Mouse (Mus musculus): ENCODE measurements around the gene Zbtb20. TPM values are rescaled to one million over a fixed set of nuclear protein-coding genes. Genes with fewer than 3 reads are reported as not detected.

The Zbtb20 gene
- polyA plus RNA-seq, 1 experiment, result 5.9 TPM

DNA sequence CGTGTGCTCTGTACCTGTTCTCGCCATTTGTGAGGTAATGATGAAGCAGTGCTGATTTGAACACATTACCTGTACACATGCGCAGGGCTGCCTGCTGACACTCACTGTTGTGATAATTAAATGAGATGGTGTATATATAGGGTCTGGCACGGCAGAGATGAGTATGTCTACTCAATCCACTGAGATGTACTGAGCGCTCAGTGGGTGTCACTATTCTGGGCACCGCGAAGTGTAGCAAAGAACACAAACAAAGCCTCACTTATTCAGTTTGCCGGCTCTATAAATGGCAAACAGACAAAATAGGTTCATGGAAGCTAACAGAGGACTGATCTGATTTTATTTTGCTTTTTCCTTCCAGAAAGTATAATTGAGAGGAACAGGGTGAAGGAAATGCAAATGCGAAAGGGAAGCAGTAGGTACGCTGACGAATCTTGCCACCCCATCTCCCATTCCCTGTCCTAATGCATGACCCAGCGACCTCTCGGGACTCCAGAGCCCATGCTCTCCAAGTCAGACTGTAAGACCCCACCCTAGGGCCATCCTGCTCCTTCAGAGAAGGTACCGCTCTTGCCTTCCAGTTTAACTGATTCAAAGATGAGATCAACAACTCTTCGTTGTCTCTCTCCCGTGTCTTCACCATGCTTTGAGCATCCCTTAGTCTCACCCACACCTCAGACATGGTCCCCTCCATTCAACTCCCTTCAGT is 695.8 kb downstream of the Zbtb20 start:
- Histone ChIP-seq H3K27me3 (ENCODE audit: control insufficient read depth, insufficient read depth, low read length) (no peaks in the 10 kb centered on the region), H3K4me3 (ENCODE audit: control insufficient read depth, low read depth, low read length) (no peak overlapping the region), H3K36me3 (ENCODE audit: control insufficient read depth, insufficient read depth, low read length) (no peaks in the 10 kb centered on the region), H3K27ac (ENCODE audit: control insufficient read depth, insufficient read depth, low read depth, low read length) (no peak overlapping the region; the same call in 1 of the 2 replicates), H3K4me1 (ENCODE audit: control insufficient read depth, insufficient read depth, low read length) (no peaks in the 10 kb centered on the region; the same call in 1 of the 2 replicates)
- TF ChIP-seq CTCF (IDR thresholded peaks at IDR 0.05; ENCODE audit: control insufficient read depth, insufficient read depth, insufficient replicate concordance, low read depth, low read length) (no peak), POLR2A (IDR thresholded peaks at IDR 0.05; ENCODE audit: control insufficient read depth, low read depth, low read length) (no peak)

DNA sequence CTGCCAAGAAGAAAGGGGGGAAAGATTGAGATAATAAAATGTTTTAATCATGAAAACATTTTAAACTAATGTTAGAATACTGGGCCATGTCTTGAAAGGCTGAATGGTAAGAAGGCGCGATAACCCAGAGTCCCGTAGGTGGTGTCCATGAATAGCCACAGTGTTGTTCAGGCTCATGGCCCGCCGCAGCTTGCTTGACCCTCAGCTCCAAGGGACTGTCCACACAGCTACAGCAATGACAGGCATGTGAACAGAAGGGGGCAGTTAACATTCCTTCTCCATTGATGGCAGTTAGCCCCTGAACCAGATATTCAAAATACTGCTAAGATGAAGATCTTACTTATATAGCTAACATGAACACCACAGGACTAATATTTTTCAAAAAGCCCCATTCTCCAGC is 696.5 kb downstream of the Zbtb20 start:
- Histone ChIP-seq H3K36me3 (ENCODE audit: control insufficient read depth, insufficient read depth, low read length) (no peaks in the 10 kb centered on the region), H3K4me3 (ENCODE audit: control insufficient read depth, low read depth, low read length) (no peak overlapping the region), H3K4me1 (ENCODE audit: control insufficient read depth, insufficient read depth, low read length) (no peaks in the 10 kb centered on the region; the same call in 1 of the 2 replicates), H3K27me3 (ENCODE audit: control insufficient read depth, insufficient read depth, low read length) (no peaks in the 10 kb centered on the region), H3K27ac (ENCODE audit: control insufficient read depth, insufficient read depth, low read depth, low read length) (no peak overlapping the region)
- TF ChIP-seq POLR2A (IDR thresholded peaks at IDR 0.05; ENCODE audit: control insufficient read depth, low read depth, low read length) (no peak), CTCF (IDR thresholded peaks at IDR 0.05; ENCODE audit: control insufficient read depth, insufficient read depth, insufficient replicate concordance, low read depth, low read length) (no peak)

DNA sequence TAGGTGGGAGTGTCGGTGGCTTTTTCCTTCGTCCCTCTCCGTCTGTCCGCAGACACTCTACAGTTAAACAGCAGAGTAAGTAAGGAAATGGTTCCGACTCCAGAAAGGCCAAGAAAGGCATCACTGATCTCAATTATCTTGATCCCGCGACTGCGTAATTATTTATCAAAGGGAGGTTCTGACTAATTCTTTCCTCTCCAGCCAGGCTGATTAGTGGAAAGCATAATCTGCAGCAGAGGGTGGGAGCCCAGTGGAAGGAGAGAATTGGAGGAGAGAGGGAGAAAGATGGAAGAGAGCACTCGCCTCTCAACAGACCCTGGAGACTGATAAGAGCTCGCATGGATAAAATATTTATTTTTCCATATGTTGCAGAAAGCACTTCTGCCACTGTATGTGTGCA is 697.1 kb downstream of the Zbtb20 start:
- TF ChIP-seq POLR2A (IDR thresholded peaks at IDR 0.05; ENCODE audit: control insufficient read depth, low read depth, low read length) (no peak), CTCF (IDR thresholded peaks at IDR 0.05; ENCODE audit: control insufficient read depth, insufficient read depth, insufficient replicate concordance, low read depth, low read length) (no peak)
- Histone ChIP-seq H3K4me3 (ENCODE audit: control insufficient read depth, low read depth, low read length) (no peak overlapping the region), H3K27me3 (ENCODE audit: control insufficient read depth, insufficient read depth, low read length) (no peaks in the 10 kb centered on the region), H3K27ac (ENCODE audit: control insufficient read depth, insufficient read depth, low read depth, low read length) (peak overlapping the region; percentile 32), H3K4me1 (ENCODE audit: control insufficient read depth, insufficient read depth, low read length) (no peaks in the 10 kb centered on the region; the same call in 1 of the 2 replicates), H3K36me3 (ENCODE audit: control insufficient read depth, insufficient read depth, low read length) (no peaks in the 10 kb centered on the region)

DNA sequence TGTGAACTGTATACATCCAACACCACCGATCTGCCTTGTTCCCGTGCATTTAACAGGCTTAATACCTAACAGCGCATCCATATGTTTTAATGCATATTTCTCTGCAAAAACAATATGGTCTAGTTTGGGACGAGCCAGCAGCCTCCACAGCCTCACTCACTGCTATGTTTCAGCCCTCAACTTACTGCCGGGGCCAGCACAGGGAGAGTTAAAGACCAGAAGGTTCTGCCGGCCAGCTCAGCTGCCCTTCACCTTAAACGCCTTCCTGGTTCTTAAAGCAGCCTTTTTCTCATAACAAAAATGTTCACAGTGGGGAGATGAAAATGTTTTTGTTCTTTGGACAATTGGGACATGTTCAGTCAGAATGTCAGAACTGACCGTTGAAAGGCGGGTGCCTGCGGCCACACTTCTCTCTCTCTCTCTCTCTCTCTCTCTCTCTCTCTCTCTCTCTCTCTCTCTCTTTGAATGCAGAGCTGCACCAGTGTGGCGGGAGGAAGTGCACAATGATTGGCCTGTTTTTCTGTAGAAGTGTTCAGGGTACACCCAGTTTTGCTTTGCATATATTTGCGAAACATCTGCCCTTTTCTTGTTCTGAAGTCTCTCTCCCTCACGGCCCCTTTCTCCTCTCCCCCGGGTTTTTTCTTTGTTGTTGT is 697.6 kb downstream of the Zbtb20 start:
- no peaks in the 10 kb centered on the region for H3K27me3 ChIP-seq (ENCODE audit: control insufficient read depth, insufficient read depth, low read length)
- H3K27ac ChIP-seq (ENCODE audit: control insufficient read depth, insufficient read depth, low read depth, low read length), result peak overlapping the region; percentile 74
- no peak overlapping the region for H3K4me3 ChIP-seq (ENCODE audit: control insufficient read depth, low read depth, low read length)
- no peaks in the 10 kb centered on the region; the same call in 1 of the 2 replicates for H3K4me1 ChIP-seq (ENCODE audit: control insufficient read depth, insufficient read depth, low read length)
- no peaks in the 10 kb centered on the region for H3K36me3 ChIP-seq (ENCODE audit: control insufficient read depth, insufficient read depth, low read length)
- TF ChIP-seq POLR2A (IDR thresholded peaks at IDR 0.05; ENCODE audit: control insufficient read depth, low read depth, low read length) (no peak), CTCF (IDR thresholded peaks at IDR 0.05; ENCODE audit: control insufficient read depth, insufficient read depth, insufficient replicate concordance, low read depth, low read length) (no peak)

DNA sequence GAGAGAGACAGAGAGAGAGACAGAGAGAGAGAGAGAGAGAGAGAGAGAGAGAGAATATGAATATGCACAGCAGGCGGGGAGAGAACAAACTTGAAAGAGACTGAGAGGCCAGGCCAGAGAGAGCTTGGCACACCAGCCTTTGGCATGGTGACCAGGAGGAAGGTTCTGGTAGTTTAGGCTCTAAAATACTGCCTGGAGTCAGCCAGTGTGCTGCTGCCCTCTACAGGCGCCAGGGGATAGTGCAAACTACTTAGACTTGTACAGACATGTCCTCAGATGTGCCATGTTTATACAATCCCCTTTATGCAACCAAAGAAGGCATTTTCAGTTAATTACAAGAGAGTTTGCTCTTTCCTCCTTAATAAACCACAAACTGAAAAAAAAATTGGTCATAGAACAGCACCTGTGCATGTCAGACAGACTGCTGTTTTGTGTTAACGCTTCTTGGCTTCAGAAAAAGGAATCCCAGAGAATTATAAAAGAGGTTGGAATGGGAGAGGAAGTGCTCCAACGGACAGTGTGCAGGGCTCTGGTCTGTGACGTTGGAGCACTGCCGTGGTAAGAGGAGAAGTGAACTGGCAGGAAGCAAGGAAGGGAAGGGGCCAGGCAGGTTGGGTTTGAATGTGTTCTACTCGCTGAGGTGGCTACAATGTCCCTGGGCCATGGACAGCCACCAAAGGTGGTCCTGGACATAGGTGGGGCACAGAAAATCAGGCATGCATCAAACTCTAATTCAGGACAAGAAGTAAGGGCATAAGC is 698.5 kb downstream of the Zbtb20 start:
- TF ChIP-seq POLR2A (IDR thresholded peaks at IDR 0.05; ENCODE audit: control insufficient read depth, low read depth, low read length) (no peak), CTCF (IDR thresholded peaks at IDR 0.05; ENCODE audit: control insufficient read depth, insufficient read depth, insufficient replicate concordance, low read depth, low read length) (peak; percentile 67; the same call in 1 of the 2 replicates)
- H3K4me3 ChIP-seq (ENCODE audit: control insufficient read depth, low read depth, low read length), result no peak overlapping the region
- peak overlapping the region; percentile 74 for H3K27ac ChIP-seq (ENCODE audit: control insufficient read depth, insufficient read depth, low read depth, low read length)
- no peaks in the 10 kb centered on the region; the same call in 1 of the 2 replicates for H3K4me1 ChIP-seq (ENCODE audit: control insufficient read depth, insufficient read depth, low read length)
- H3K27me3 ChIP-seq (ENCODE audit: control insufficient read depth, insufficient read depth, low read length), result no peaks in the 10 kb centered on the region
- H3K36me3 ChIP-seq (ENCODE audit: control insufficient read depth, insufficient read depth, low read length), result no peaks in the 10 kb centered on the region

DNA sequence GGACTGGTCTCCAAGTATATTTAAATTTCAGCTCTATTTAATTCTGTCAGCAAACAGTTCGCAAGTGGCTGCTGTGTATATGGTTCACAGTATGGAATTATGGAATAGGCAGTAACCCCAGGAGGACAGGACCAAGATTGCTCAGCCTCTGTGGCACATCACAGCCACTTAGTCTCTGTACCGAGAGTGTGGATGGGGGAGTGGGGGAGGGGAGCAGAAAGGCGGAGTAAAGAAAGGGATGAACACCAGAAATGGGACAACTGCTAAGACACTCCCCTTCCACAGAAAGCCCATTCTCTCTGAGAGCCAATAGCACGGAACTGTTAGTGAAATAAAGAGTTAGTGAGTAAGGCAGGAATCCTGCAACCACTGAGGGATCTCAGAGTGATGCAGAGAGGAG is 699.4 kb downstream of the Zbtb20 start:
- H3K4me3 ChIP-seq (ENCODE audit: control insufficient read depth, low read depth, low read length), result no peak overlapping the region
- H3K27ac ChIP-seq (ENCODE audit: control insufficient read depth, insufficient read depth, low read depth, low read length), result peak overlapping the region; percentile 32; the same call in 1 of the 2 replicates
- H3K27me3 ChIP-seq (ENCODE audit: control insufficient read depth, insufficient read depth, low read length), result no peaks in the 10 kb centered on the region
- H3K4me1 ChIP-seq (ENCODE audit: control insufficient read depth, insufficient read depth, low read length), result no peaks in the 10 kb centered on the region; the same call in 1 of the 2 replicates
- H3K36me3 ChIP-seq (ENCODE audit: control insufficient read depth, insufficient read depth, low read length), result no peaks in the 10 kb centered on the region
- TF ChIP-seq POLR2A (IDR thresholded peaks at IDR 0.05; ENCODE audit: control insufficient read depth, low read depth, low read length), result no peak
- no peak for TF ChIP-seq CTCF (IDR thresholded peaks at IDR 0.05; ENCODE audit: control insufficient read depth, insufficient read depth, insufficient replicate concordance, low read depth, low read length)

DNA sequence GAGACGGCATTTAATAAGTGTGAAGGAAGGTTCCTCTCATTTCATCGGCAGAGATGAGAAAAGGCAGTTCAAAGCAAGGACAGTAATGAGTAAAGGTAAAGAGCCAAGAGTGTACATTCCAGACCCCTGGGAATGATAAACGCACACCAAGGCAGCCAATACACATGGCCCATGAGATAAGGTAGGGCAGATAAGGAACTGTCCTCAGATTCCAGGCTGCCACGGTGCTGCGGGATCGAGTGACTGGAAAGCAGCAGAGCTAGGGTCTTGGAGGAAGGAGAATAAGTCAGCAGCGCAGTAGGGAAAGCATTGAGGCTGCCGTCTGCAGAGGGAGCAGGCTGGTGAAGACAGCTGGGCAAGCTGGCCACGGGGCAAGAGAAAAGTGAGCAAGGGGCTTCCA is 699.8 kb downstream of the Zbtb20 start:
- Histone ChIP-seq H3K4me3 (ENCODE audit: control insufficient read depth, low read depth, low read length) (no peak overlapping the region), H3K27me3 (ENCODE audit: control insufficient read depth, insufficient read depth, low read length) (no peaks in the 10 kb centered on the region), H3K27ac (ENCODE audit: control insufficient read depth, insufficient read depth, low read depth, low read length) (peak overlapping the region; percentile 32; the same call in 1 of the 2 replicates), H3K4me1 (ENCODE audit: control insufficient read depth, insufficient read depth, low read length) (no peaks in the 10 kb centered on the region; the same call in 1 of the 2 replicates), H3K36me3 (ENCODE audit: control insufficient read depth, insufficient read depth, low read length) (no peaks in the 10 kb centered on the region)
- TF ChIP-seq POLR2A (IDR thresholded peaks at IDR 0.05; ENCODE audit: control insufficient read depth, low read depth, low read length), result no peak
- no peak for TF ChIP-seq CTCF (IDR thresholded peaks at IDR 0.05; ENCODE audit: control insufficient read depth, insufficient read depth, insufficient replicate concordance, low read depth, low read length)
